Mouse (Mus musculus) neural tube, embryonic 14.5 days (tissue): ENCODE data around the gene Ppid. TPM values are rescaled to one million over a fixed set of nuclear protein-coding genes. Genes with fewer than 3 reads are reported as not detected.

ENCODE experiments used
- ATAC-seq: fragments of 200-750 bp; cut with Nextera tagmentation; 2 replicates; pipeline ENCODE4 v1.8.0; 2017; ENCODE audit warnings: low read depth, mild to moderate bottlenecking, moderate TSS enrichment, moderate library complexity
- H3K27ac ChIP-seq: fragments of 300-500 bp; sonication (generic); 2 replicates; pipeline ENCODE4 v1.5.1; 2014; ENCODE audit warnings: low read depth, mild to moderate bottlenecking, control low read depth, low read length, moderate library complexity, mixed read lengths
- H3K27me3 ChIP-seq: fragments of 300-500 bp; sonication (generic); 2 replicates; pipeline ENCODE4 v1.6.1; 2014; ENCODE audit warnings: low read length; ENCODE audit not compliant: control insufficient read depth, insufficient read depth
- H3K36me3 ChIP-seq: fragments of 300-500 bp; sonication (generic); 2 replicates; pipeline ENCODE4 v1.6.1; 2014; ENCODE audit warnings: low read length, mixed read lengths; ENCODE audit not compliant: control insufficient read depth, insufficient read depth
- H3K4me1 ChIP-seq: fragments of 300-500 bp; sonication (generic); 2 replicates; pipeline ENCODE4 v1.6.1; 2014; ENCODE audit warnings: low read length; ENCODE audit not compliant: control insufficient read depth, insufficient read depth
- H3K4me2 ChIP-seq: fragments of 300-500 bp; sonication (generic); 2 replicates; pipeline ENCODE4 v1.6.1; 2014; ENCODE audit warnings: mild to moderate bottlenecking, low read depth, low read length, control low read depth
- H3K4me3 ChIP-seq: fragments of 300-500 bp; sonication (generic); 2 replicates; pipeline ENCODE4 v1.5.1; 2014; ENCODE audit warnings: low read depth, low read length, control low read depth, mixed read lengths
- H3K9ac ChIP-seq: fragments of 300-500 bp; sonication (generic); replicated peaks from 2 replicates; pipeline ENCODE4 v1.6.1; 2014; ENCODE audit warnings: low read depth, mild to moderate bottlenecking, control low read depth, low read length, mixed read lengths
- H3K9me3 ChIP-seq: fragments of 300-500 bp; sonication (generic); 2 replicates; pipeline ENCODE4 v1.6.1; 2016; ENCODE audit warnings: low read length; ENCODE audit not compliant: control insufficient read depth
- WGBS: fragments of 180-500 bp; shearing (Covaris S2); extraction: QIAGEN DNeasy Blood & Tissue Kit; methylation state at CpG from one replicate; pipeline ENCODE4 v1.1.7; 2014; 5-methylcytosine and 5-hydroxymethylcytosine counted together
- polyA plus RNA-seq: library from polyadenylated mRNA; unstranded; fragments of >200 nt; fragmentation: Nextera tagmentation; extraction: Ambion mirVana; gene quantifications from 2 replicates; pipeline ENCODE4 v1.2.1, GENCODE M21; 2014

The Ppid gene
- polyA plus RNA-seq, 1 experiment from 2014 or later, result 164 TPM

- Histone ChIP-seq H3K9me3 (no peaks in the 10 kb centered on the region), H3K27ac (no peak overlapping the region), H3K9ac (no peak overlapping the region), H3K4me3 (no peak overlapping the region), H3K36me3 (no peaks in the 10 kb centered on the region), H3K4me1 (no peaks in the 10 kb centered on the region), H3K4me2 (no peak overlapping the region), H3K27me3 (no peaks in the 10 kb centered on the region)
- no peak for ATAC-seq
- 77% methylated on average over 6 of the region's 6 CpGs for WGBS
These were observed 13.0 kb upstream of the Ppid start for GRCm38 (mm10) chr3:79578164-79578563.

GRCm38 (mm10) chr3:79579891-79580575, 11.1 kb upstream of the Ppid start:
- Histone ChIP-seq H3K36me3 (no peaks in the 10 kb centered on the region), H3K27ac (no peak overlapping the region), H3K4me2 (no peak overlapping the region), H3K4me3 (no peak overlapping the region), H3K27me3 (no peaks in the 10 kb centered on the region), H3K9me3 (no peaks in the 10 kb centered on the region), H3K9ac (no peak overlapping the region), H3K4me1 (no peaks in the 10 kb centered on the region)
- no peak for ATAC-seq
- WGBS, result 82% methylated on average over 5 of the region's 5 CpGs

- Histone ChIP-seq H3K4me3 (no peak overlapping the region), H3K36me3 (no peaks in the 10 kb centered on the region), H3K9me3 (no peaks in the 10 kb centered on the region), H3K4me1 (no peaks in the 10 kb centered on the region), H3K4me2 (no peak overlapping the region), H3K27me3 (no peaks in the 10 kb centered on the region), H3K27ac (no peak overlapping the region), H3K9ac (no peak overlapping the region)
- peak; percentile 80 for ATAC-seq
- 8% methylated on average over 6 of the region's 6 CpGs for WGBS
These were observed 4.3 kb upstream of the Ppid start for GRCm38 (mm10) chr3:79586804-79587203.

GRCm38 (mm10) chr3:79589671-79590070, 1.5 kb upstream of the Ppid start:
- Histone ChIP-seq H3K27ac (no peak overlapping the region), H3K4me3 (no peak overlapping the region), H3K36me3 (0 out of 2 replicates have a peak, but pooled peaks cover 7% of the 10 kb centered on the region), H3K4me1 (peaks cover 5% of the 10 kb centered on the region; the same call in 1 of the 2 replicates), H3K27me3 (no peaks in the 10 kb centered on the region), H3K4me2 (no peak overlapping the region), H3K9ac (no peak overlapping the region), H3K9me3 (no peaks in the 10 kb centered on the region)
- WGBS, result 87% methylated on average over 2 of the region's 2 CpGs
- ATAC-seq, result no peak

- ATAC-seq, result peak; percentile 18; the same call in 1 of the 2 replicates
- Histone ChIP-seq H3K4me1 (peaks cover 5% of the 10 kb centered on the region; the same call in 1 of the 2 replicates), H3K36me3 (peaks cover 26% of the 10 kb centered on the region), H3K9me3 (no peaks in the 10 kb centered on the region), H3K4me3 (peak overlapping the region; percentile 83), H3K9ac (peak overlapping the region; percentile 72), H3K4me2 (peak overlapping the region; percentile 91), H3K27ac (peak overlapping the region; percentile 58; the same call in 1 of the 2 replicates), H3K27me3 (no peaks in the 10 kb centered on the region)
- WGBS, result 5% methylated on average over 15 of the region's 15 CpGs
These were observed 790 bp downstream of the Ppid start for GRCm38 (mm10) chr3:79591793-79592471.

- no peak for ATAC-seq
- no peak overlapping the region for H3K4me3 ChIP-seq
These were observed 4.3 kb downstream of the Ppid start for GRCm38 (mm10) chr3:79595468-79595867.

GRCm38 (mm10) chr3:79609886-79610285, 18.7 kb downstream of the Ppid start:
- no peak overlapping the region for H3K9ac ChIP-seq
- no peak overlapping the region for H3K4me2 ChIP-seq
- peaks cover 47% of the 10 kb centered on the region for H3K36me3 ChIP-seq
- H3K27me3 ChIP-seq, result no peaks in the 10 kb centered on the region
- no peaks in the 10 kb centered on the region for H3K9me3 ChIP-seq
- WGBS, result 100% methylated on average over 2 of the region's 2 CpGs
- no peak overlapping the region for H3K4me3 ChIP-seq
- no peak for ATAC-seq
- no peaks in the 10 kb centered on the region for H3K4me1 ChIP-seq
- no peak overlapping the region for H3K27ac ChIP-seq

More at GRCm38 (mm10) chr3:79595468-79595867, 4.3 kb downstream of the Ppid start:
- peaks cover 5% of the 10 kb centered on the region; the same call in 1 of the 2 replicates for H3K4me1 ChIP-seq
- peaks cover 51% of the 10 kb centered on the region for H3K36me3 ChIP-seq
- no peaks in the 10 kb centered on the region for H3K27me3 ChIP-seq
- H3K9ac ChIP-seq, result no peak overlapping the region
- H3K9me3 ChIP-seq, result no peaks in the 10 kb centered on the region
- 92% methylated on average over 7 of the region's 7 CpGs for WGBS
- no peak overlapping the region for H3K27ac ChIP-seq
- H3K4me2 ChIP-seq, result no peak overlapping the region

GRCm38 (mm10) chr3:79627484-79628181, 36.5 kb downstream of the Ppid start:
- WGBS, result 31% methylated on average over 10 of the region's 10 CpGs
- peak overlapping the region; percentile 81 for H3K4me2 ChIP-seq

More at GRCm38 (mm10) chr3:79627484-79628181, 36.5 kb downstream of the Ppid start:
- Histone ChIP-seq H3K4me1 (no peaks in the 10 kb centered on the region), H3K9me3 (no peaks in the 10 kb centered on the region), H3K36me3 (peaks cover 2% of the 10 kb centered on the region; the same call in 1 of the 2 replicates), H3K4me3 (peak overlapping the region; percentile 71), H3K9ac (peak overlapping the region; percentile 59; the same call in 1 of the 2 replicates), H3K27ac (peak overlapping the region; percentile 78; the same call in 1 of the 2 replicates), H3K27me3 (no peaks in the 10 kb centered on the region)
- ATAC-seq, result no peak
